In genomic region chr1:185067661-185068060, GRCm38 (mm10) we compare ENCODE assay signal across 24 mouse cellular contexts.
DNase-seq lines count a peak whose midpoint lies in the region; ATAC-seq and TF ChIP-seq lines count a peak whose summit lies in the region.
"Had no signal": no experiment of that assay in that cellular context is flagged by ENCODE, and none has a peak within 500 bp of the region (broad histone marks: within the 10 kb centered on the region; RNA-seq: fewer than 3 reads in every experiment).

No protein-coding gene starts in this region.

- no peak overlapping the region for H3K4me2 ChIP-seq in liver, embryonic 12.5 days
- H3K4me2 ChIP-seq: embryonic facial prominence, embryonic 13.5 days; embryonic facial prominence, embryonic 15.5 days; forebrain, embryonic 12.5 days had no signal

- whole genome bisulfite sequencing in heart, embryonic 10.5 days: 31% methylated on average over 5 of the region's 5 CpGs
- 38% methylated on average over 5 of the region's 5 CpGs for WGBS in heart, adult 2 months
- 42% methylated on average over 5 of the region's 5 CpGs for WGBS in liver, adult 2 months
- 43% methylated on average over 5 of the region's 5 CpGs for WGBS in liver, embryonic 12.5 days (ENCODE audit: insufficient replicate concordance)

- DNase-seq in heart, embryonic 10.5 days (ENCODE audit: low spot score): peak; percentile 73
- no peak for DNase-seq in heart, adult 2 months
- peak; percentile 5 for DNase-seq in liver, adult 2 months (ENCODE audit: extremely low read depth, low read depth, low spot score)
- DNase-seq in ovary, adult 18-20 months (ENCODE audit: low spot score): peak; percentile 86
- no peak for DNase-seq in ovary, postnatal 14 days (ENCODE audit: low spot score)
- DNase-seq in testis, postnatal 10 days (ENCODE audit: low spot score): peak; percentile 32
- DNase-seq in testis, postnatal 14 days (ENCODE audit: low spot score): no peak
- DNase-seq: adrenal gland, adult 2 months; adrenal gland, postnatal 10 days; adrenal gland, postnatal 25 days; cerebellum, adult 11 months; cerebellum, adult 18-20 months; cerebellum, adult 8-10 months; cerebellum, adult 9-11 months; cerebellum, postnatal 14 days; cerebellum, postnatal 36 days; embryo, embryonic 11 days had no signal

- no peak for ATAC-seq in liver, embryonic 12.5 days
- ATAC-seq: forebrain, embryonic 14.5 days had no signal

- H3K4me3 ChIP-seq in heart, embryonic 10.5 days: no peak overlapping the region
- no peak overlapping the region for H3K4me3 ChIP-seq in heart, adult 2 months
- H3K4me3 ChIP-seq in liver, adult 2 months (ENCODE audit: insufficient read depth, low read depth, low read length): no peak overlapping the region
- H3K4me3 ChIP-seq in liver, embryonic 12.5 days: no peak overlapping the region
- H3K4me3 ChIP-seq: embryonic facial prominence, embryonic 13.5 days; embryonic facial prominence, embryonic 15.5 days; erythroblast, embryonic 14.5 days; forebrain, embryonic 10.5 days; forebrain, embryonic 12.5 days had no signal

- no peak for TF ChIP-seq CTCF in heart, adult 2 months (IDR thresholded peaks at IDR 0.05)
- no peak for TF ChIP-seq CTCF in liver, adult 2 months (IDR thresholded peaks at IDR 0.05; ENCODE audit: low read depth, low read length)

- peaks cover under 1% of the 10 kb centered on the region; the same call in 1 of the 2 replicates for H3K27me3 ChIP-seq in heart, embryonic 10.5 days (ENCODE audit: insufficient read depth, poor library complexity, severe bottlenecking)
- H3K27me3 ChIP-seq in heart, adult 2 months (ENCODE audit: control insufficient read depth, insufficient read depth, low read length): no peaks in the 10 kb centered on the region
- no peaks in the 10 kb centered on the region for H3K27me3 ChIP-seq in liver, adult 2 months (ENCODE audit: control insufficient read depth, insufficient read depth, low read length)
- no peaks in the 10 kb centered on the region for H3K27me3 ChIP-seq in liver, embryonic 12.5 days (replicated peaks)
- H3K27me3 ChIP-seq: embryonic facial prominence, embryonic 13.5 days; embryonic facial prominence, embryonic 15.5 days; forebrain, embryonic 12.5 days had no signal

- 0 out of 2 replicates have a peak overlapping the region, but pooled peaks have one; percentile 1 for H3K27ac ChIP-seq in heart, embryonic 10.5 days
- H3K27ac ChIP-seq in heart, adult 2 months: no peak overlapping the region
- H3K27ac ChIP-seq in liver, adult 2 months (replicated peaks; ENCODE audit: insufficient read depth, low read depth, low read length): no peak overlapping the region
- no peak overlapping the region for H3K27ac ChIP-seq in liver, embryonic 12.5 days
- H3K27ac ChIP-seq: embryonic facial prominence, embryonic 13.5 days; embryonic facial prominence, embryonic 15.5 days; forebrain, embryonic 10.5 days; forebrain, embryonic 12.5 days had no signal

- no peak for TF ChIP-seq POLR2A in heart, adult 2 months (IDR thresholded peaks at IDR 0.05; ENCODE audit: insufficient read depth, low read depth, low read length)
- TF ChIP-seq POLR2A in liver, adult 2 months (IDR thresholded peaks at IDR 0.05; ENCODE audit: extremely low read depth, insufficient read depth, low read length): no peak

- H3K4me1 ChIP-seq in heart, embryonic 10.5 days: peaks cover 19% of the 10 kb centered on the region; the same call in 1 of the 2 replicates
- no peaks in the 10 kb centered on the region for H3K4me1 ChIP-seq in heart, adult 2 months (ENCODE audit: control insufficient read depth, insufficient read depth, low read length)
- H3K4me1 ChIP-seq in liver, adult 2 months (ENCODE audit: control insufficient read depth, insufficient read depth, low read length): no peaks in the 10 kb centered on the region; the same call in 1 of the 2 replicates
- H3K4me1 ChIP-seq in liver, embryonic 12.5 days: peaks cover 16% of the 10 kb centered on the region
- H3K4me1 ChIP-seq: embryonic facial prominence, embryonic 13.5 days; embryonic facial prominence, embryonic 15.5 days; forebrain, embryonic 10.5 days; forebrain, embryonic 12.5 days had no signal

- H3K36me3 ChIP-seq in heart, embryonic 10.5 days: no peaks in the 10 kb centered on the region
- no peaks in the 10 kb centered on the region for H3K36me3 ChIP-seq in heart, adult 2 months (ENCODE audit: control insufficient read depth, insufficient read depth, low read length)
- no peaks in the 10 kb centered on the region for H3K36me3 ChIP-seq in liver, adult 2 months (ENCODE audit: control insufficient read depth, insufficient read depth, low read length)
- no peaks in the 10 kb centered on the region for H3K36me3 ChIP-seq in liver, embryonic 12.5 days
- H3K36me3 ChIP-seq: embryonic facial prominence, embryonic 13.5 days; embryonic facial prominence, embryonic 15.5 days; forebrain, embryonic 10.5 days; forebrain, embryonic 12.5 days had no signal

- H3K9me3 ChIP-seq in heart, embryonic 10.5 days: no peaks in the 10 kb centered on the region
- no peaks in the 10 kb centered on the region for H3K9me3 ChIP-seq in liver, embryonic 12.5 days (replicated peaks)
- H3K9me3 ChIP-seq: embryonic facial prominence, embryonic 13.5 days; embryonic facial prominence, embryonic 15.5 days; forebrain, embryonic 10.5 days; forebrain, embryonic 12.5 days had no signal

- no peak overlapping the region for H3K9ac ChIP-seq in heart, adult 2 months (ENCODE audit: low read depth, low read length)
- H3K9ac ChIP-seq in liver, adult 2 months (ENCODE audit: low read depth, low read length): no peak overlapping the region
- no peak overlapping the region for H3K9ac ChIP-seq in liver, embryonic 12.5 days
- H3K9ac ChIP-seq: embryonic facial prominence, embryonic 13.5 days; embryonic facial prominence, embryonic 15.5 days; forebrain, embryonic 12.5 days had no signal

- intact Hi-C loops in heart, adult 2 months (cut with DNase I): no loop called here

- no peaks in the 10 kb centered on the region for H3K79me2 ChIP-seq in heart, adult 2 months (replicated peaks; ENCODE audit: control insufficient read depth, insufficient read depth, low read length)
- H3K79me2 ChIP-seq in liver, adult 2 months (ENCODE audit: control insufficient read depth, insufficient read depth, low read length): no peaks in the 10 kb centered on the region

- no peak for TF ChIP-seq EP300 in heart, adult 2 months (IDR thresholded peaks at IDR 0.05; ENCODE audit: insufficient read depth, low read depth, low read length)

Comparison
In these comparisons a context has a peak if more than half of its experiments do, and no peak if none do; other contexts are left out.
1. DNase-seq: peak in heart, embryonic 10.5 days (single experiment), liver, adult 2 months (single experiment), ovary, adult 18-20 months (single experiment) and testis, postnatal 10 days (single experiment); none in heart, adult 2 months (0 of 2), ovary, postnatal 14 days (single experiment) and testis, postnatal 14 days (single experiment).